Mouse (Mus musculus): ENCODE results near the gene AA467197. TPM values are rescaled to one million over a fixed set of nuclear protein-coding genes. Genes with fewer than 3 reads are reported as not detected.
A peak's percentile ranks its signal among the peaks of the same experiment; 100 is the strongest.

AA467197 gene
- polyA plus RNA-seq, 1 experiment from 2014 or later, result not detected

DNA sequence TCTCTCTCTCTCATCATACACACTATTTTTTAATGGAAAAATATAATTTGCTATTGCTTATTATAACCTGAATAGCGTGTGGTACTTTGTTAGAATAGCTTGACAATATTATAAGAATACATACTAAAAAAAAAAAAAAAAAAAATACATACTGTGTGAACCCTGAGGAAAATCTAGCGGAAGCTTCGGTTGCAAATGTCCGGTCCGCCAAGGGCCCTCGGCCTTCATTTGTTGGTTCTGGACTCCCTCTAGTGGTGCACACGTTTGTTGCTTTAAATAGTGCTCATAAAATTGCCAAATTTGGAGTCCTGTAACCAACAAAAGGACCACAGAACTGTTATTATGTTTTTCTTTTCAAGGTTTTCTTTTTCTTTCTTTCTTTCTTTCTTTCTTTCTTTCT is 7.8 kb upstream of the AA467197 start:
- Histone ChIP-seq H3K27ac (replicated peaks; ENCODE audit: low read depth, low read length) (no peak overlapping the region), H3K9ac (replicated peaks; ENCODE audit: low read length) (no peak overlapping the region), H3K36me3 (replicated peaks; ENCODE audit: control insufficient read depth, insufficient read depth, low read depth, low read length) (no peaks in the 10 kb centered on the region; the same call in 1 of the 2 replicates), H3K27me3 (ENCODE audit: control insufficient read depth, insufficient read depth, low read length) (no peaks in the 10 kb centered on the region), H3K9me3 (replicated peaks; ENCODE audit: control insufficient read depth, low read length) (no peaks in the 10 kb centered on the region), H3K4me3 (ENCODE audit: low read depth, low read length) (no peak overlapping the region), H3K4me1 (ENCODE audit: control insufficient read depth, insufficient read depth, low read length) (no peaks in the 10 kb centered on the region), H3K4me2 (ENCODE audit: low read depth, low read length) (no peak overlapping the region)
- 2% methylated on average over 7 of the region's 7 CpGs for WGBS
- DNase-seq (ENCODE audit: low spot score) (peak; percentile 90), ATAC-seq (replicated peaks; ENCODE audit: insufficient number of reproducible peaks, low FRiP score, low TSS enrichment, low read depth) (no peak)

DNA sequence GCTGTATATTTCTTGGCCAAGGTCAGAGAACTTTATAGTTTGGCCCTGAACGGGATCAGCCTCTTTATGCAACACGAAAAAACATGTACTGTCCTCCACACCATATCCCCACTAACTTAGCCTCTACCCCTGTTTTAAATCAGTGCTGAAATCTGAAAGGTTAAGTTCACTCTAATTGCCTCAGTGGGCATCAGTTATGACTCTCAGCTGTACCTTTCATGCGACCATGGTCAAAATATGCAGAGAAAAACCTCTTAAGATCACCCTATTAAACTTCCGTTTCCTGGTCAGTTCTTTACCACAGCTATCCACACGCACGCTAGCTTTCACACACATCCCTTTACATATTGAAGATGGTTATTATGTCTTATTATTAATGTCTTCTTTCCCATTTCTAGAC is 6.9 kb upstream of the AA467197 start:
- Histone ChIP-seq H3K27me3 (ENCODE audit: control insufficient read depth, insufficient read depth, low read length) (no peaks in the 10 kb centered on the region), H3K4me3 (ENCODE audit: low read depth, low read length) (no peak overlapping the region), H3K4me2 (ENCODE audit: low read depth, low read length) (no peak overlapping the region), H3K36me3 (replicated peaks; ENCODE audit: control insufficient read depth, insufficient read depth, low read depth, low read length) (no peaks in the 10 kb centered on the region; the same call in 1 of the 2 replicates), H3K27ac (replicated peaks; ENCODE audit: low read depth, low read length) (no peak overlapping the region), H3K4me1 (ENCODE audit: control insufficient read depth, insufficient read depth, low read length) (no peaks in the 10 kb centered on the region), H3K9me3 (replicated peaks; ENCODE audit: control insufficient read depth, low read length) (no peaks in the 10 kb centered on the region), H3K9ac (replicated peaks; ENCODE audit: low read length) (no peak overlapping the region)
- 71% methylated on average over 6 of the region's 6 CpGs for WGBS
- DNase-seq (ENCODE audit: low spot score) (no peak), ATAC-seq (replicated peaks; ENCODE audit: insufficient number of reproducible peaks, low FRiP score, low TSS enrichment, low read depth) (no peak)

DNA sequence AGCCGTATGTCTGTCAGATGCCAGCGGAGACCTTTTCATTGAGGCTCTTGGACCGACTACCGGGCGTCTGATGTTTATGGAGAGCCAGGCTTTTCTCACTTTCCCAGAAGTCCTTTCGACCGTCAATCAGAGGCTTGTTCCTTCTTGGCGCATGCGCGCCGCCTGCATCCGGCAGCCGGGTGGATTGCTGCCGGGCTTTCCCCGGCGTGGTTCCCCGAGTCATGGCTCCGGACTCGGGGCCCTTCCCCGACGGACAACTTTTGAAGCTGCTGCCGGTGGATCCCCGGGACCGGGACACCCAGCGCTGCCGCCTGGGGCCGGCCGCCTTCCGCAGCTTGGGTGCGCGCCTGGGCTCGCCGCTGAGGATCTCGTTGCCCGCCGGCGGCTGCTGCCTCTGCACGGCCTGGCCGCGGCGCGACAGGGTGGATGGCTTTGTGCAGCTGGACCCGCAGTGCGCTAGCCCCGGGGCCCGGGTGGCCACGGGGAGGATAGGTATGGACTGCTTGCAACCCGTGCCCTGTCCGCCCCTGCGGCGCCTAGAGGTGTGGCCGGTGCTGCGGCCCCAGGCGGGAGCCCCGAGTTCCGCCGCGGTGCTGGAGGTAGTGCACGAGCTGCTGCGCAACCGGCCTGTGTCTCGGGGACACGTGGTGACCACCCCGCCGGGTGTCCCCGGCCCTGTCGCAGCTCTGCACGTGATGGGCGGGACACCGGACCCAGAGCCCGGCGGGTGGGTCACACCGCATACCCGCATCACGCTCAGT is 6.1 kb upstream of the AA467197 start:
- Histone ChIP-seq H3K4me1 (ENCODE audit: control insufficient read depth, insufficient read depth, low read length) (no peaks in the 10 kb centered on the region), H3K27me3 (ENCODE audit: control insufficient read depth, insufficient read depth, low read length) (no peaks in the 10 kb centered on the region), H3K4me2 (ENCODE audit: low read depth, low read length) (peak overlapping the region; percentile 95), H3K27ac (replicated peaks; ENCODE audit: low read depth, low read length) (peak overlapping the region; percentile 41), H3K9ac (replicated peaks; ENCODE audit: low read length) (peak overlapping the region; percentile 93), H3K9me3 (replicated peaks; ENCODE audit: control insufficient read depth, low read length) (no peaks in the 10 kb centered on the region), H3K36me3 (replicated peaks; ENCODE audit: control insufficient read depth, insufficient read depth, low read depth, low read length) (no peaks in the 10 kb centered on the region; the same call in 1 of the 2 replicates), H3K4me3 (ENCODE audit: low read depth, low read length) (peak overlapping the region; percentile 97)
- DNase-seq (ENCODE audit: low spot score) (peak; percentile 94), ATAC-seq (replicated peaks; ENCODE audit: insufficient number of reproducible peaks, low FRiP score, low TSS enrichment, low read depth) (peak; percentile 84)
- WGBS, result under 1% methylated on average over 67 of the region's 75 CpGs

DNA sequence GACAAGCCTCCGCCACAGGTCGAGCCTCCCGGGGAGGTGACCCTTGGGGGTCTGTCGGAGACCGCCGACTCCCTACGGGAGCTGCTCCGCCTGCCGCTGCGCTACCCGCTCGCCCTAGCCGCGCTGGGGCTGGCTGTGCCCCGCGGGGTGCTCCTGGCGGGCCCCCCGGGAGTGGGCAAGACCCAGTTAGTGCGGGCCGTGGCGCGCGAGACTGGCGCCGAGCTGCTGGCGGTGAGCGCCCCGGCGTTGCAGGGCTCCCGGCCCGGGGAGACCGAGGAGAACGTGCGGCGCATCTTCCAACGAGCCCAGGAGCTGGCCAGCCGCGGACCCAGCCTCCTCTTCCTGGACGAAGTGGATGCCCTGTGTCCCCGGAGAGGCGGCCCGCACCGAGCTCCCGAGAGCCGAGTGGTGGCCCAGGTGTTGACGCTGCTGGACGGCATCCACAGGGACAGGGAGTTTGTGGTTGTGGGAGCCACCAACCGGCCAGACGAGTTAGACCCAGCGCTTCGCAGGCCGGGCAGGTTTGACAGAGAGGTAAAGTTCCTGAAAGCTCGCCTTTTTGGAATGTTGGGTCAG is 5.5 kb upstream of the AA467197 start:
- peak; percentile 64 for DNase-seq (ENCODE audit: low spot score)
- Histone ChIP-seq H3K36me3 (replicated peaks; ENCODE audit: control insufficient read depth, insufficient read depth, low read depth, low read length) (no peaks in the 10 kb centered on the region; the same call in 1 of the 2 replicates), H3K4me3 (ENCODE audit: low read depth, low read length) (peak overlapping the region; percentile 97), H3K4me2 (ENCODE audit: low read depth, low read length) (peak overlapping the region; percentile 95), H3K9me3 (replicated peaks; ENCODE audit: control insufficient read depth, low read length) (no peaks in the 10 kb centered on the region), H3K27me3 (ENCODE audit: control insufficient read depth, insufficient read depth, low read length) (no peaks in the 10 kb centered on the region), H3K4me1 (ENCODE audit: control insufficient read depth, insufficient read depth, low read length) (no peaks in the 10 kb centered on the region), H3K27ac (replicated peaks; ENCODE audit: low read depth, low read length) (peak overlapping the region; percentile 41; the same call in 1 of the 2 replicates), H3K9ac (replicated peaks; ENCODE audit: low read length) (peak overlapping the region; percentile 93)
- ATAC-seq (replicated peaks; ENCODE audit: insufficient number of reproducible peaks, low FRiP score, low TSS enrichment, low read depth), result peak; percentile 50
- 0% methylated on average over 45 of the region's 53 CpGs for WGBS

DNA sequence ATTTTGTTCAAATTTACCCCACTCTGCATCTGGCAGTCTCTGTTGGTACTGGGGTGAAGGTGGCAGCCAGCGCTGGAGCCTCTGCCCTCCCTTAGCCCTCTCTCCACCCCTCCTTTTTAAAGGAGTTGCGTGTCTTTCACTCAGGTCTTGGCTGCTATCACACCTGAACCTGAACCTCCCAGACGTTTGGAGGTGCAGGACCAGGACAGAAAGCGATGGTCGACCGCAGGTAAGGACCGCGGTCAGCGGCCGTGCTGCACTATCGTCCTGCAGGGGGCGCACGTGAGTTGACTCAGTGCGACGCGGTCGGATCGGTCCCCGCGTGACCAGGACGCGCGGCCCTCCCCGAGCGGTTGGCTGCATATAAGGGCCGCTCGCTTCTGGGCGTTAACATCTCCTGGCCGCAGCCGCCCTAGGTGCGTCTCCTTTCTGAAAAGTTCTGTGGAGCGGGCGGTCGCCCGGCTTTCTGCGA is 776 bp downstream of the AA467197 start:
- peak; percentile 79 for DNase-seq (ENCODE audit: low spot score)
- H3K4me2 ChIP-seq (ENCODE audit: low read depth, low read length), result peak overlapping the region; percentile 76
- peak overlapping the region; percentile 36 for H3K4me3 ChIP-seq (ENCODE audit: low read depth, low read length)
- no peak overlapping the region for H3K27ac ChIP-seq (replicated peaks; ENCODE audit: low read depth, low read length)
- peak overlapping the region; percentile 33; the same call in 1 of the 2 replicates for H3K9ac ChIP-seq (replicated peaks; ENCODE audit: low read length)
- ATAC-seq (replicated peaks; ENCODE audit: insufficient number of reproducible peaks, low FRiP score, low TSS enrichment, low read depth), result peak; percentile 76
- peaks cover 3% of the 10 kb centered on the region; the same call in 1 of the 2 replicates for H3K27me3 ChIP-seq (ENCODE audit: control insufficient read depth, insufficient read depth, low read length)
- H3K36me3 ChIP-seq (replicated peaks; ENCODE audit: control insufficient read depth, insufficient read depth, low read depth, low read length), result no peaks in the 10 kb centered on the region; the same call in 1 of the 2 replicates
- WGBS, result 1% methylated on average over 36 of the region's 36 CpGs
- H3K4me1 ChIP-seq (ENCODE audit: control insufficient read depth, insufficient read depth, low read length), result no peaks in the 10 kb centered on the region
- H3K9me3 ChIP-seq (replicated peaks; ENCODE audit: control insufficient read depth, low read length), result no peaks in the 10 kb centered on the region

DNA sequence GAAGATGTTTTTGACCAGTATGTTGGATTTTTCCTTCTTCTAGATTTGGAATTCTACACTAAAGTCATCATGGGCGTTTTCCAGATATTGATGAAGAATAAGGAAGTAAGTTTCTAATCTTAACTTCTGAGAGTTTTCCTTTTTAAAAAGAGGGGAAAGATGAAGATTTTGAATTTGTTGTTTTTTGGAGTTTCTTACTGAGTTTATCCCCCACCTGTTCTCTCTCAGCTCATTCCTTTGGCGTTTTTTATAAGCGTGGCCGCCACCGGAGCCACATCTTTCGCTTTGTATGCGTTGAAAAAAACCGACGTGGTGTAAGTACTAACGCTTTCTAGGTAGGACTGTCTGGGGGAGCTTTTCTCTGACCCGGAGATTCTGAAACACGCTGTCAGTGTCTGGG is 1.2 kb downstream of the AA467197 start:
- Histone ChIP-seq H3K4me2 (ENCODE audit: low read depth, low read length) (peak overlapping the region; percentile 76), H3K9me3 (replicated peaks; ENCODE audit: control insufficient read depth, low read length) (no peaks in the 10 kb centered on the region), H3K27ac (replicated peaks; ENCODE audit: low read depth, low read length) (no peak overlapping the region), H3K9ac (replicated peaks; ENCODE audit: low read length) (peak overlapping the region; percentile 33; the same call in 1 of the 2 replicates), H3K4me1 (ENCODE audit: control insufficient read depth, insufficient read depth, low read length) (no peaks in the 10 kb centered on the region), H3K27me3 (ENCODE audit: control insufficient read depth, insufficient read depth, low read length) (peaks cover 3% of the 10 kb centered on the region; the same call in 1 of the 2 replicates), H3K36me3 (replicated peaks; ENCODE audit: control insufficient read depth, insufficient read depth, low read depth, low read length) (no peaks in the 10 kb centered on the region; the same call in 1 of the 2 replicates), H3K4me3 (ENCODE audit: low read depth, low read length) (peak overlapping the region; percentile 36)
- ATAC-seq (replicated peaks; ENCODE audit: insufficient number of reproducible peaks, low FRiP score, low TSS enrichment, low read depth), result no peak
- 33% methylated on average over 12 of the region's 12 CpGs for WGBS
- DNase-seq (ENCODE audit: low spot score), result no peak

DNA sequence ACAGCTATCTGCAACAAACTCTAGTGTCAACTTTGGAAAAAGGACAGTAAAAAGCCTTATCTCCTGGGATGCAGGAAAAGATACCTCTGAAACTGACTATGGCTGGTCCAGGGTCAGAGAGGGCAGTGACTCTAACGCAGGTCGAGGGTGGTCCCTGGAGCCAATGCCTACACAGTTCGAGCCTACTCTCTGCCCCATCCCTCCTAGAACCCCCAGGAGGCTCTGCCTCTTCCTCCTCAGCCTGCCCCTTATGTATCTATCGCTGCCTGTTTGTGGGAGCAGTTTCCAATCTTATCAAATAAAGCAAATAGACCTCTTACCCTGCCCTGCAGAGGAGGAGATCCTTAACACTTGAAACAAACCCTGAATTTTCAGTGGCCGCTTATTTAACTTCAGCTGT is 1.9 kb downstream of the AA467197 start:
- Histone ChIP-seq H3K4me1 (ENCODE audit: control insufficient read depth, insufficient read depth, low read length) (no peaks in the 10 kb centered on the region), H3K9ac (replicated peaks; ENCODE audit: low read length) (no peak overlapping the region), H3K4me2 (ENCODE audit: low read depth, low read length) (no peak overlapping the region), H3K27ac (replicated peaks; ENCODE audit: low read depth, low read length) (no peak overlapping the region), H3K36me3 (replicated peaks; ENCODE audit: control insufficient read depth, insufficient read depth, low read depth, low read length) (no peaks in the 10 kb centered on the region; the same call in 1 of the 2 replicates), H3K9me3 (replicated peaks; ENCODE audit: control insufficient read depth, low read length) (no peaks in the 10 kb centered on the region), H3K4me3 (ENCODE audit: low read depth, low read length) (no peak overlapping the region), H3K27me3 (ENCODE audit: control insufficient read depth, insufficient read depth, low read length) (peaks cover 3% of the 10 kb centered on the region; the same call in 1 of the 2 replicates)
- no peak for ATAC-seq (replicated peaks; ENCODE audit: insufficient number of reproducible peaks, low FRiP score, low TSS enrichment, low read depth)
- 40% methylated on average over 5 of the region's 5 CpGs for WGBS
- no peak for DNase-seq (ENCODE audit: low spot score)
